Mouse (Mus musculus) olfactory bulb, adult 2 months (tissue): Measurements from ENCODE around the gene Crybg3.

Source experiments
- CTCF ChIP-seq: fragments of 200-500 bp; IDR thresholded peaks from 2 replicates; pipeline ENCODE4 v1.5.1; 2012; ENCODE audit warnings: low read depth, mild to moderate bottlenecking, low read length, moderate library complexity; ENCODE audit not compliant: insufficient read depth
- POLR2A ChIP-seq: fragments of 200-500 bp; IDR thresholded peaks from 2 replicates; pipeline ENCODE4 v1.6.1; 2012; ENCODE audit warnings: mild to moderate bottlenecking, low read depth, low read length, moderate library complexity; ENCODE audit not compliant: insufficient read depth

GRCm38 (mm10) chr16:59585706-59586244 lies 15.0 kb downstream of the Crybg3 start:
- TF ChIP-seq POLR2A (no peak), CTCF (no peak)
